Mouse (Mus musculus): Measurements from ENCODE around the gene Thsd4. TPM values are rescaled to one million over a fixed set of nuclear protein-coding genes. Genes with fewer than 3 reads are reported as not detected.

The Thsd4 gene
- total RNA-seq, 1 experiment: 1.6 TPM

GRCm38 (mm10) chr9:60002323-60002722 lies 519.5 kb downstream of the Thsd4 start:
- in situ Hi-C loops (cut with MboI; ENCODE audit: low sequenced_read_pairs in 2 of 2, unreplicated experiment in 2 of 2): no loop called here
- no peaks in the 10 kb centered on the region for H3K9me3 ChIP-seq (ENCODE audit: control insufficient read depth, insufficient read depth, low read depth, low read length)
- no peak overlapping the region for H3K4me3 ChIP-seq (ENCODE audit: insufficient read depth in 1 of 2, low read depth in 1 of 2, low read length in 2 of 2, poor library complexity in 1 of 2, severe bottlenecking in 1 of 2)
- no peak overlapping the region for H3K27ac ChIP-seq (ENCODE audit: insufficient read depth, low read depth, low read length, poor library complexity, severe bottlenecking)
- no peaks in the 10 kb centered on the region for H3K36me3 ChIP-seq (ENCODE audit: control insufficient read depth, insufficient read depth, low read length, poor library complexity, severe bottlenecking)
- H3K4me1 ChIP-seq (ENCODE audit: control insufficient read depth in 2 of 2, insufficient read depth in 2 of 2, low read length in 2 of 2, poor library complexity in 1 of 2): no peaks in the 10 kb centered on the region
- TF ChIP-seq ZC3H11A (IDR thresholded peaks at IDR 0.05; ENCODE audit: borderline replicate concordance, low read depth, low read length) (no peak), ZNF384 (IDR thresholded peaks at IDR 0.05; ENCODE audit: low read depth, low read length) (no peak), HCFC1 (IDR thresholded peaks at IDR 0.05; ENCODE audit: borderline replicate concordance, insufficient read depth, low read length) (no peak), MAFK (IDR thresholded peaks at IDR 0.05; ENCODE audit: insufficient read depth, low read depth, low read length) (no peak), CHD2 (IDR thresholded peaks at IDR 0.05; ENCODE audit: low read depth, low read length) (no peak)
- no peak overlapping the region for H3K9ac ChIP-seq (ENCODE audit: insufficient read depth, low read depth, low read length, poor library complexity, severe bottlenecking)
- no peak for DNase-seq (ENCODE audit: low read depth, low spot score)

DNA sequence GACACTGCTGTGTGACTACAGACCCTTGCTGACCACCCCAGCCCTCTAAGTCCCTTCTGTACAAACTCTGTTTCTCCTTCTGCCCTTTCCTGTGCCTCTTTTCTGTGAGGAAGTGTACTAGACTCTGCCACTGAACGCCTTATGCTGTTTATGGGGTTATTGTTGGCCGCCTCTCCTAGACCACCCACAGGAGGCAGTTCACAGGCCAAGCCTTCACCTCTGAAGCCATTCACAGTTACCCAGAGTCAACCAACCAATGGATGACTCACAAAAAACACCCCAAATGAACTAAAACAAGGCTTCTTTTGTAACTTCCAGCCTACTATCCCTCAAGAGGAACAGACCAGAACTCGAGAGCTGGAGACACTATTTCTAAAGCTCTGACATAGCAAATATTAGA lies 520.4 kb downstream of the Thsd4 start:
- H3K27ac ChIP-seq (ENCODE audit: insufficient read depth, low read depth, low read length, poor library complexity, severe bottlenecking): no peak overlapping the region
- TF ChIP-seq HCFC1 (IDR thresholded peaks at IDR 0.05; ENCODE audit: borderline replicate concordance, insufficient read depth, low read length) (no peak), ZNF384 (IDR thresholded peaks at IDR 0.05; ENCODE audit: low read depth, low read length) (no peak), MAFK (IDR thresholded peaks at IDR 0.05; ENCODE audit: insufficient read depth, low read depth, low read length) (no peak), ZC3H11A (IDR thresholded peaks at IDR 0.05; ENCODE audit: borderline replicate concordance, low read depth, low read length) (no peak), CHD2 (IDR thresholded peaks at IDR 0.05; ENCODE audit: low read depth, low read length) (no peak)
- no peaks in the 10 kb centered on the region for H3K9me3 ChIP-seq (ENCODE audit: control insufficient read depth, insufficient read depth, low read depth, low read length)
- no peaks in the 10 kb centered on the region for H3K4me1 ChIP-seq (ENCODE audit: control insufficient read depth in 2 of 2, insufficient read depth in 2 of 2, low read length in 2 of 2, poor library complexity in 1 of 2)
- no peak overlapping the region for H3K9ac ChIP-seq (ENCODE audit: insufficient read depth, low read depth, low read length, poor library complexity, severe bottlenecking)
- in situ Hi-C loops (cut with MboI; ENCODE audit: low sequenced_read_pairs in 2 of 2, unreplicated experiment in 2 of 2): no loop called here
- no peaks in the 10 kb centered on the region for H3K36me3 ChIP-seq (ENCODE audit: control insufficient read depth, insufficient read depth, low read length, poor library complexity, severe bottlenecking)
- no peak for DNase-seq (ENCODE audit: low read depth, low spot score)
- H3K4me3 ChIP-seq (ENCODE audit: insufficient read depth in 1 of 2, low read depth in 1 of 2, low read length in 2 of 2, poor library complexity in 1 of 2, severe bottlenecking in 1 of 2): no peak overlapping the region

DNA sequence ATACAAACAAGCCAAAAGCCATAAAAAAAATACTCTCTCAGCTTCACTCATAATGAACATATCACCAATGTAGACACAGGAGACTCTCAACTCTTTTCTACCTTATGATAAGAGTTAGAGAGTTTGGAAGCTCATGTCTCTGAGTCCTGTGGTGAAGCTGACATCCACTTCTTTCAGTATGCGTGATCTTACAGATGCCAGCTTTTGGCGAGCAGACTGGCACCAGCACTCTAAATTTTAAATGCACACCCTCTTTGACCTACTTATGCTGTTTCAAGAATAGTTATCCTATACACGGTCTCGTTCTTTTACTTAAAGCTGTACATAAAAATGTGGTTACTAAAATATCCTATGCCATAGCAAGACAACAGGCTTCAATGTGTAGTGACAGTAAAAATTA lies 524.1 kb downstream of the Thsd4 start:
- H3K36me3 ChIP-seq (ENCODE audit: control insufficient read depth, insufficient read depth, low read length, poor library complexity, severe bottlenecking): no peaks in the 10 kb centered on the region
- H3K9me3 ChIP-seq (ENCODE audit: control insufficient read depth, insufficient read depth, low read depth, low read length): no peaks in the 10 kb centered on the region
- no peak overlapping the region for H3K27ac ChIP-seq (ENCODE audit: insufficient read depth, low read depth, low read length, poor library complexity, severe bottlenecking)
- in situ Hi-C loops (cut with MboI; ENCODE audit: low sequenced_read_pairs in 2 of 2, unreplicated experiment in 2 of 2): no loop called here
- DNase-seq (ENCODE audit: low read depth, low spot score): no peak
- TF ChIP-seq CHD2 (IDR thresholded peaks at IDR 0.05; ENCODE audit: low read depth, low read length) (no peak), MAFK (IDR thresholded peaks at IDR 0.05; ENCODE audit: insufficient read depth, low read depth, low read length) (no peak), ZNF384 (IDR thresholded peaks at IDR 0.05; ENCODE audit: low read depth, low read length) (no peak), ZC3H11A (IDR thresholded peaks at IDR 0.05; ENCODE audit: borderline replicate concordance, low read depth, low read length) (no peak), HCFC1 (IDR thresholded peaks at IDR 0.05; ENCODE audit: borderline replicate concordance, insufficient read depth, low read length) (no peak)
- H3K4me1 ChIP-seq (ENCODE audit: control insufficient read depth in 2 of 2, insufficient read depth in 2 of 2, low read length in 2 of 2, poor library complexity in 1 of 2): no peaks in the 10 kb centered on the region
- H3K4me3 ChIP-seq (ENCODE audit: insufficient read depth in 1 of 2, low read depth in 1 of 2, low read length in 2 of 2, poor library complexity in 1 of 2, severe bottlenecking in 1 of 2): no peak overlapping the region
- H3K9ac ChIP-seq (ENCODE audit: insufficient read depth, low read depth, low read length, poor library complexity, severe bottlenecking): no peak overlapping the region

DNA sequence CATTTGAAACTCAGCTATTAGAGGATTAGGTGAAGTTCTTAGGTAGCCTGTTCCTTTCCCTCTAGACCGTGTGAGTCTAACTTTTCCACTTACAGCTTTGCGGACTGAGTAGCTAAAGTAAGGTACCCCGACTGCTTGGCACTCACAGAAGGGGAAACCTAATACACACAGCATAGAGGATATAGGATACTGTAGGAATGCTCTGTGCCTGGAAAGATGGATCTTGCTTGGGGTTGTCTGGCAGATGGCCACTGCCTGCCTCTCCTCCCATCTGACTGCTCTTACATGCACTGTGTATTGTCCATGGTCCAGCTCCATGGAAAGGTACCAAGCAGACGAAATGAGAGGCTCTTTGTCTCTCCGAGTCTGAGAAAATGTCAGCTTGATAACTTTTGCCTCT lies 530.4 kb downstream of the Thsd4 start:
- Histone ChIP-seq H3K9ac (ENCODE audit: insufficient read depth, low read depth, low read length, poor library complexity, severe bottlenecking) (no peak overlapping the region), H3K9me3 (ENCODE audit: control insufficient read depth, insufficient read depth, low read depth, low read length) (no peaks in the 10 kb centered on the region), H3K27ac (ENCODE audit: insufficient read depth, low read depth, low read length, poor library complexity, severe bottlenecking) (no peak overlapping the region), H3K36me3 (ENCODE audit: control insufficient read depth, insufficient read depth, low read length, poor library complexity, severe bottlenecking) (no peaks in the 10 kb centered on the region), H3K4me3 (ENCODE audit: insufficient read depth in 1 of 2, low read depth in 1 of 2, low read length in 2 of 2, poor library complexity in 1 of 2, severe bottlenecking in 1 of 2) (no peak overlapping the region), H3K4me1 (ENCODE audit: control insufficient read depth in 2 of 2, insufficient read depth in 2 of 2, low read length in 2 of 2, poor library complexity in 1 of 2) (peaks cover 0 to 2% of the 10 kb centered on the region in 2 experiments; a peak in 1 of 4 replicates)
- DNase-seq (ENCODE audit: low read depth, low spot score): no peak
- in situ Hi-C loops (cut with MboI; ENCODE audit: low sequenced_read_pairs in 2 of 2, unreplicated experiment in 2 of 2): no loop called here
- TF ChIP-seq CHD2 (IDR thresholded peaks at IDR 0.05; ENCODE audit: low read depth, low read length): no peak
- TF ChIP-seq MAFK (IDR thresholded peaks at IDR 0.05; ENCODE audit: insufficient read depth, low read depth, low read length): no peak
- no peak for TF ChIP-seq ZNF384 (IDR thresholded peaks at IDR 0.05; ENCODE audit: low read depth, low read length)
- no peak for TF ChIP-seq HCFC1 (IDR thresholded peaks at IDR 0.05; ENCODE audit: borderline replicate concordance, insufficient read depth, low read length)

GRCm38 (mm10) chr9:59989864-59990263 lies 532.0 kb downstream of the Thsd4 start:
- H3K4me3 ChIP-seq (ENCODE audit: insufficient read depth in 1 of 2, low read depth in 1 of 2, low read length in 2 of 2, poor library complexity in 1 of 2, severe bottlenecking in 1 of 2): no peak overlapping the region
- TF ChIP-seq ZC3H11A (IDR thresholded peaks at IDR 0.05; ENCODE audit: borderline replicate concordance, low read depth, low read length) (no peak), HCFC1 (IDR thresholded peaks at IDR 0.05; ENCODE audit: borderline replicate concordance, insufficient read depth, low read length) (no peak), MAFK (IDR thresholded peaks at IDR 0.05; ENCODE audit: insufficient read depth, low read depth, low read length) (no peak)
- in situ Hi-C loops (cut with MboI; ENCODE audit: low sequenced_read_pairs in 2 of 2, unreplicated experiment in 2 of 2): loop anchor here in 1 of 2 experiments (10.0 kb wide), 1 partner anchor 265 kb away; no protein-coding TSS in a partner anchor
- no peak overlapping the region for H3K9ac ChIP-seq (ENCODE audit: insufficient read depth, low read depth, low read length, poor library complexity, severe bottlenecking)
- peaks cover 0 to 2% of the 10 kb centered on the region in 2 experiments; a peak in 1 of 4 replicates for H3K4me1 ChIP-seq (ENCODE audit: control insufficient read depth in 2 of 2, insufficient read depth in 2 of 2, low read length in 2 of 2, poor library complexity in 1 of 2)
- DNase-seq (ENCODE audit: low read depth, low spot score): peak; percentile 66
- H3K9me3 ChIP-seq (ENCODE audit: control insufficient read depth, insufficient read depth, low read depth, low read length): no peaks in the 10 kb centered on the region
- no peak overlapping the region for H3K27ac ChIP-seq (ENCODE audit: insufficient read depth, low read depth, low read length, poor library complexity, severe bottlenecking)
- no peaks in the 10 kb centered on the region for H3K36me3 ChIP-seq (ENCODE audit: control insufficient read depth, insufficient read depth, low read length, poor library complexity, severe bottlenecking)
